Mouse (Mus musculus): ENCODE results near the gene Atp4a. TPM values are rescaled to one million over a fixed set of nuclear protein-coding genes. Genes with fewer than 3 reads are reported as not detected.
A peak's percentile ranks its signal among the peaks of the same experiment; 100 is the strongest.

Atp4a gene
- polyA plus RNA-seq, 1 experiment: 1.4 TPM

DNA sequence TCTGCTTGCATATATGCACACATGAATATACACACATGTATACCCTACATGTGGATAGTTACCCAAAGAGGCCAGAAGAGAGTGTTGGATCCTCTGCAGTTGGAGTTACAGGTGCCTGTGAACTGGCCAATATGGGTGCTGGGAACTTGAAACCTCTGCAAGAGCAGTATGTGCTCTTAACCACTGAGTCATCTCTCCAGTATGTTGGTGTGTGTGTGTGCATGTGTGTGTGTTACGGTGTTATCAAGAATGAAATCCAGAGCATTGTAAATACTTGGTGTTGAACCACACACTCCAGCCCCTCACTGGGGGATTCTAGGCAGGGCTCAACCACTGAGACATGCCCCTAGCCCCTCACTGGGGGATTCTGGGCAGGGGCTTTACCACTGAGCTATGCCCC lies 4.6 kb upstream of the Atp4a start:
- Histone ChIP-seq H3K9me3 (replicated peaks; ENCODE audit: control insufficient read depth, insufficient read depth, low read length, poor library complexity, severe bottlenecking) (no peaks in the 10 kb centered on the region), H3K9ac (ENCODE audit: low read depth, poor library complexity, severe bottlenecking) (no peak overlapping the region), H3K36me3 (ENCODE audit: control insufficient read depth, insufficient read depth, low read length, poor library complexity, severe bottlenecking) (no peaks in the 10 kb centered on the region), H3K27ac (ENCODE audit: insufficient read depth, low read length) (no peak overlapping the region), H3K4me3 (ENCODE audit: low read depth, low read length) (no peak overlapping the region), H3K27me3 (ENCODE audit: control insufficient read depth, insufficient read depth, low read length, poor library complexity, severe bottlenecking) (no peaks in the 10 kb centered on the region), H3K4me1 (ENCODE audit: control insufficient read depth, insufficient read depth, low read length) (no peaks in the 10 kb centered on the region)
- TF ChIP-seq CTCF (IDR thresholded peaks at IDR 0.05; ENCODE audit: low read depth, low read length) (no peak), EP300 (IDR thresholded peaks at IDR 0.05; ENCODE audit: insufficient read depth, low read depth, low read length) (no peak), POLR2A (IDR thresholded peaks at IDR 0.05; ENCODE audit: insufficient read depth, low read length) (no peak)

DNA sequence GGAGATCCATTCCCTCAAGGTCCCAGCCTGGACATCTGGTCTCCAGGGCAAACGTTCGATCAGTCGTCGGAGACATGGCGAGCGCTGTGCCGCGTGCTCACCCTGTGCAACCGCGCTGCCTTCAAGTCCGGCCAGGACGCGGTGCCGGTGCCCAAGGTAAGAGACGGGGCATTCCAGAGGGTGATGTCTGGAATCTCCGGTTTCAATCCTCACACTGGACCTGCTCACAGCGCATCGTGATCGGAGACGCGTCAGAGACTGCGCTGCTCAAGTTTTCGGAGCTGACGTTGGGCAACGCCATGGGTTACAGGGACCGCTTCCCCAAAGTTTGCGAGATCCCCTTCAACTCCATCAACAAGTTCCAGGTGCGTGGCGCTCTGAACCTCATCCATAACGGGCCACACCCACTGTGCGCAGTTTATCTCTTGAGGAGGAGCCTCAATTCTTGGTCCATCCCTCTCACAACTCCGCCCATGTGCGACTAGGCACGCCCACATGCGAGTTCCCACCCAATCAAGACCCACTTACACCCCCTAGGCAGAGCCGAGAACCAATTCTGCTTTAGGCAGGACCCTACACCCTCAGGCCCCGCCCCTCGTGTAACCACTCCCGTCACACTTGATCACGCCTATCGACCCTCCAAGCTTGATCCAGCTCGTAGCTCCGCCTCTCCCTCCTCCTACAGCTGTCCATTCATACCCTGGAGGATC lies 5.2 kb downstream of the Atp4a start:
- Histone ChIP-seq H3K9ac (ENCODE audit: low read depth, poor library complexity, severe bottlenecking) (no peak overlapping the region), H3K4me3 (ENCODE audit: low read depth, low read length) (peak overlapping the region; percentile 66), H3K36me3 (ENCODE audit: control insufficient read depth, insufficient read depth, low read length, poor library complexity, severe bottlenecking) (no peaks in the 10 kb centered on the region), H3K27ac (ENCODE audit: insufficient read depth, low read length) (no peak overlapping the region), H3K9me3 (replicated peaks; ENCODE audit: control insufficient read depth, insufficient read depth, low read length, poor library complexity, severe bottlenecking) (no peaks in the 10 kb centered on the region), H3K27me3 (ENCODE audit: control insufficient read depth, insufficient read depth, low read length, poor library complexity, severe bottlenecking) (no peaks in the 10 kb centered on the region; the same call in 1 of the 2 replicates), H3K4me1 (ENCODE audit: control insufficient read depth, insufficient read depth, low read length) (no peaks in the 10 kb centered on the region)
- TF ChIP-seq CTCF (IDR thresholded peaks at IDR 0.05; ENCODE audit: low read depth, low read length): no peak

DNA sequence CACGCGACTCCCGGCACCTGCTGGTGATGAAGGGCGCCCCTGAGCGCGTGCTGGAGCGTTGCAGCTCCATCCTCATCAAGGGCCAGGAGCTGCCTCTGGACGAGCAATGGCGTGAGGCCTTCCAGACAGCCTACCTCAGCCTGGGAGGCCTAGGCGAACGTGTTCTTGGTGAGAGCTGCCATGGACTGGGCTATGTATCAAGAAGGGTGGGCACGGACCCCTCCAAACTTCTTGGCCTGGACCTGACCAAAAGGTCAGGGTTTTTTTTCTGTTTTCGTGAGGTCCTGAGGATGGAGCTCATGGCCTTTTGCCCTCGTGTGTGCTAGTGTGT lies 5.7 kb downstream of the Atp4a start:
- Histone ChIP-seq H3K36me3 (ENCODE audit: control insufficient read depth, insufficient read depth, low read length, poor library complexity, severe bottlenecking) (no peaks in the 10 kb centered on the region), H3K9ac (ENCODE audit: low read depth, poor library complexity, severe bottlenecking) (no peak overlapping the region), H3K9me3 (replicated peaks; ENCODE audit: control insufficient read depth, insufficient read depth, low read length, poor library complexity, severe bottlenecking) (no peaks in the 10 kb centered on the region), H3K4me1 (ENCODE audit: control insufficient read depth, insufficient read depth, low read length) (no peaks in the 10 kb centered on the region), H3K4me3 (ENCODE audit: low read depth, low read length) (peak overlapping the region; percentile 44), H3K27me3 (ENCODE audit: control insufficient read depth, insufficient read depth, low read length, poor library complexity, severe bottlenecking) (no peaks in the 10 kb centered on the region; the same call in 1 of the 2 replicates), H3K27ac (ENCODE audit: insufficient read depth, low read length) (no peak overlapping the region)
- no peak for TF ChIP-seq CTCF (IDR thresholded peaks at IDR 0.05; ENCODE audit: low read depth, low read length)
- no peak for TF ChIP-seq EP300 (IDR thresholded peaks at IDR 0.05; ENCODE audit: insufficient read depth, low read depth, low read length)
- TF ChIP-seq POLR2A (IDR thresholded peaks at IDR 0.05; ENCODE audit: insufficient read depth, low read length): no peak

DNA sequence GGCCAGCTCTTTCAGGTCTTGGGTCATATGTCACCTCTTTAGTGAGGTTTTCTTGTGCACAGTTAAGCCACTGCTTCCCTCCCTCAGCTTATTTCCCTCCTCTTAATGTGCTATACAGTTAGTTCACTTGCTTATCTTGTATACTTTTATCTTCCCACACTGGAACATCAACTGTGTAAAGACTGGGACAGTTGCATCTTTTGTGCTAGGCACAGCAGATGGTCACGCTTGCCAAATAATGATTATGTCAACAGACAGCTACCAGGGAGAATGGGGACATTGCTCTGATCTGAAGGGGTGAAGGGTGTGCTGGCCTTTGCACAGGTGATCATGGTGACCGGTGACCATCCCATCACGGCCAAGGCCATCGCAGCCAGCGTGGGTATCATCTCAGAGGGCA lies 7.7 kb downstream of the Atp4a start:
- no peaks in the 10 kb centered on the region for H3K9me3 ChIP-seq (replicated peaks; ENCODE audit: control insufficient read depth, insufficient read depth, low read length, poor library complexity, severe bottlenecking)
- H3K9ac ChIP-seq (ENCODE audit: low read depth, poor library complexity, severe bottlenecking): no peak overlapping the region
- no peak overlapping the region for H3K4me3 ChIP-seq (ENCODE audit: low read depth, low read length)
- no peak overlapping the region for H3K27ac ChIP-seq (ENCODE audit: insufficient read depth, low read length)
- H3K36me3 ChIP-seq (ENCODE audit: control insufficient read depth, insufficient read depth, low read length, poor library complexity, severe bottlenecking): no peaks in the 10 kb centered on the region
- no peaks in the 10 kb centered on the region for H3K4me1 ChIP-seq (ENCODE audit: control insufficient read depth, insufficient read depth, low read length)
- H3K27me3 ChIP-seq (ENCODE audit: control insufficient read depth, insufficient read depth, low read length, poor library complexity, severe bottlenecking): no peaks in the 10 kb centered on the region; the same call in 1 of the 2 replicates
- TF ChIP-seq POLR2A (IDR thresholded peaks at IDR 0.05; ENCODE audit: insufficient read depth, low read length) (no peak), CTCF (IDR thresholded peaks at IDR 0.05; ENCODE audit: low read depth, low read length) (no peak), EP300 (IDR thresholded peaks at IDR 0.05; ENCODE audit: insufficient read depth, low read depth, low read length) (no peak)

GRCm38 (mm10) chr7:30721286-30721685 lies 9.3 kb downstream of the Atp4a start:
- Histone ChIP-seq H3K36me3 (ENCODE audit: control insufficient read depth, insufficient read depth, low read length, poor library complexity, severe bottlenecking) (no peaks in the 10 kb centered on the region), H3K27me3 (ENCODE audit: control insufficient read depth, insufficient read depth, low read length, poor library complexity, severe bottlenecking) (no peaks in the 10 kb centered on the region; the same call in 1 of the 2 replicates)
- no peak for TF ChIP-seq POLR2A (IDR thresholded peaks at IDR 0.05; ENCODE audit: insufficient read depth, low read length)
- TF ChIP-seq CTCF (IDR thresholded peaks at IDR 0.05; ENCODE audit: low read depth, low read length): no peak
- no peak for TF ChIP-seq EP300 (IDR thresholded peaks at IDR 0.05; ENCODE audit: insufficient read depth, low read depth, low read length)

GRCm38 (mm10) chr7:30723274-30723953 lies 11.4 kb downstream of the Atp4a start:
- no peaks in the 10 kb centered on the region for H3K27me3 ChIP-seq (ENCODE audit: control insufficient read depth, insufficient read depth, low read length, poor library complexity, severe bottlenecking)
- no peak overlapping the region for H3K4me3 ChIP-seq (ENCODE audit: low read depth, low read length)
- no peak overlapping the region for H3K9ac ChIP-seq (ENCODE audit: low read depth, poor library complexity, severe bottlenecking)
- no peaks in the 10 kb centered on the region for H3K9me3 ChIP-seq (replicated peaks; ENCODE audit: control insufficient read depth, insufficient read depth, low read length, poor library complexity, severe bottlenecking)
- no peaks in the 10 kb centered on the region for H3K36me3 ChIP-seq (ENCODE audit: control insufficient read depth, insufficient read depth, low read length, poor library complexity, severe bottlenecking)
- H3K27ac ChIP-seq (ENCODE audit: insufficient read depth, low read length): no peak overlapping the region
- no peak for TF ChIP-seq EP300 (IDR thresholded peaks at IDR 0.05; ENCODE audit: insufficient read depth, low read depth, low read length)
- no peak for TF ChIP-seq POLR2A (IDR thresholded peaks at IDR 0.05; ENCODE audit: insufficient read depth, low read length)
- TF ChIP-seq CTCF (IDR thresholded peaks at IDR 0.05; ENCODE audit: low read depth, low read length): no peak
- H3K4me1 ChIP-seq (ENCODE audit: control insufficient read depth, insufficient read depth, low read length): no peaks in the 10 kb centered on the region

More at GRCm38 (mm10) chr7:30721286-30721685, 9.3 kb downstream of the Atp4a start:
- Histone ChIP-seq H3K27ac (ENCODE audit: insufficient read depth, low read length) (no peak overlapping the region), H3K9me3 (replicated peaks; ENCODE audit: control insufficient read depth, insufficient read depth, low read length, poor library complexity, severe bottlenecking) (no peaks in the 10 kb centered on the region), H3K4me1 (ENCODE audit: control insufficient read depth, insufficient read depth, low read length) (no peaks in the 10 kb centered on the region), H3K9ac (ENCODE audit: low read depth, poor library complexity, severe bottlenecking) (no peak overlapping the region), H3K4me3 (ENCODE audit: low read depth, low read length) (no peak overlapping the region)
